Mouse (Mus musculus) CH12F3 (cell line): ENCODE data around the gene Plcb1.
"Not testable (repeated sequence)": the region's sequence is repeated elsewhere in the genome, so short reads cannot be mapped to it uniquely, and the experiment has no call there.

Experiments
- in situ Hi-C: fragments of 300-500 bp; cut with MboI; formaldehyde crosslinking; loops from 2 replicates; pipeline ENCODE4 v1.14.3; 2020; ENCODE audit warnings: low sequenced_read_pairs

Gene Plcb1

GRCm38 (mm10) chr2:134956436-134956835 lies 170.6 kb downstream of the Plcb1 start:
- in situ Hi-C loops = no loop called here

- in situ Hi-C loops = no loop called here
Measured at GRCm38 (mm10) chr2:134966131-134966530, 180.3 kb downstream of the Plcb1 start.

- in situ Hi-C loops = no loop called here
Measured at GRCm38 (mm10) chr2:134968380-134968779, 182.5 kb downstream of the Plcb1 start.

- in situ Hi-C loops = no loop called here
Measured at GRCm38 (mm10) chr2:134972376-134972775, 186.5 kb downstream of the Plcb1 start.

GRCm38 (mm10) chr2:134974711-134975110 lies 188.8 kb downstream of the Plcb1 start:
- in situ Hi-C loops = no loop called here

GRCm38 (mm10) chr2:134976796-134977330 lies 191.0 kb downstream of the Plcb1 start:
- in situ Hi-C loops = no loop called here

GRCm38 (mm10) chr2:134977641-134978040 lies 191.8 kb downstream of the Plcb1 start:
- in situ Hi-C loops = no loop called here

- in situ Hi-C loops = no loop called here
Measured at GRCm38 (mm10) chr2:134981394-134981793, 195.5 kb downstream of the Plcb1 start.

GRCm38 (mm10) chr2:134984884-134985283 lies 199.0 kb downstream of the Plcb1 start:
- in situ Hi-C loops = no loop called here

GRCm38 (mm10) chr2:134987978-134988377 lies 202.1 kb downstream of the Plcb1 start:
- in situ Hi-C loops = no loop called here

GRCm38 (mm10) chr2:134989650-134990292 lies 203.9 kb downstream of the Plcb1 start:
- in situ Hi-C loops = no loop called here

- in situ Hi-C loops = no loop called here
Measured at GRCm38 (mm10) chr2:135007134-135007533, 221.3 kb downstream of the Plcb1 start.

GRCm38 (mm10) chr2:135007885-135008284 lies 222.0 kb downstream of the Plcb1 start:
- in situ Hi-C loops = not testable (repeated sequence)

GRCm38 (mm10) chr2:135010371-135010770 lies 224.5 kb downstream of the Plcb1 start:
- in situ Hi-C loops = no loop called here

- in situ Hi-C loops = no loop called here
Measured at GRCm38 (mm10) chr2:135015501-135015900, 229.6 kb downstream of the Plcb1 start.

GRCm38 (mm10) chr2:135018275-135018674 lies 232.4 kb downstream of the Plcb1 start:
- in situ Hi-C loops = no loop called here

GRCm38 (mm10) chr2:135018708-135019107 lies 232.8 kb downstream of the Plcb1 start:
- in situ Hi-C loops = no loop called here

GRCm38 (mm10) chr2:135019588-135019987 lies 233.7 kb downstream of the Plcb1 start:
- in situ Hi-C loops = no loop called here

- in situ Hi-C loops = no loop called here
Measured at GRCm38 (mm10) chr2:135029288-135029687, 243.4 kb downstream of the Plcb1 start.

GRCm38 (mm10) chr2:135029700-135030099 lies 243.8 kb downstream of the Plcb1 start:
- in situ Hi-C loops = no loop called here

- in situ Hi-C loops = no loop called here
Measured at GRCm38 (mm10) chr2:135035640-135036260, 249.9 kb downstream of the Plcb1 start.

GRCm38 (mm10) chr2:135048791-135049190 lies 262.9 kb downstream of the Plcb1 start:
- in situ Hi-C loops = no loop called here
